Comparison of ENCODE assay signal across 8 mouse cellular contexts in genomic region chr16:81330539-81330938, GRCm38 (mm10).
DNase-seq lines count a peak whose midpoint lies in the region; ATAC-seq and TF ChIP-seq lines count a peak whose summit lies in the region.
"Had no signal": no experiment of that assay in that cellular context is flagged by ENCODE, and none has a peak within 500 bp of the region (broad histone marks: within the 10 kb centered on the region; RNA-seq: fewer than 3 reads in every experiment).

No protein-coding gene starts in this region.

- no peaks in the 10 kb centered on the region for H3K4me1 ChIP-seq in liver, postnatal 0 days (ENCODE audit: insufficient read depth)

- peak; percentile 67 for TF ChIP-seq CTCF in liver, postnatal 0 days (IDR thresholded peaks at IDR 0.05; ENCODE audit: low read depth)

- H3K4me2 ChIP-seq in liver, postnatal 0 days (ENCODE audit: low read depth, low read length): no peak overlapping the region

- 0 out of 2 replicates have a peak, but pooled peaks have one; percentile 27 for ATAC-seq in liver, postnatal 0 days

- WGBS in liver, postnatal 0 days (ENCODE audit: insufficient replicate concordance): 21% methylated on average over 2 of the region's 2 CpGs

- no peaks in the 10 kb centered on the region for H3K9me3 ChIP-seq in liver, postnatal 0 days (ENCODE audit: low read length)
- H3K9me3 ChIP-seq: megakaryocyte, embryonic 14.5 days had no signal

- no peaks in the 10 kb centered on the region for H3K36me3 ChIP-seq in liver, postnatal 0 days (replicated peaks; ENCODE audit: insufficient read depth, low read length)

- H3K27me3 ChIP-seq in liver, postnatal 0 days (ENCODE audit: insufficient read depth, low read length): no peaks in the 10 kb centered on the region
- H3K27me3 ChIP-seq: megakaryocyte, embryonic 14.5 days had no signal

- DNase-seq in ovary, postnatal 14 days (ENCODE audit: low spot score): peak; percentile 18
- DNase-seq in ovary, adult 18-20 months (ENCODE audit: low spot score): no peak
- peak; percentile 18 for DNase-seq in adrenal gland, postnatal 14 days
- peak; percentile 27 for DNase-seq in embryo, embryonic 11.5 days (ENCODE audit: low read depth, low spot score)
- peak; percentile 28 for DNase-seq in kidney, postnatal 14 days
- DNase-seq in liver, postnatal 0 days: peak; percentile 51
- DNase-seq in right cerebral cortex, postnatal 4 days: peak; percentile 67

- H3K27ac ChIP-seq in liver, postnatal 0 days (ENCODE audit: low read depth): no peak overlapping the region

- H3K9ac ChIP-seq in liver, postnatal 0 days (replicated peaks): no peak overlapping the region

- no peak overlapping the region for H3K4me3 ChIP-seq in liver, postnatal 0 days (ENCODE audit: low read depth, low read length)
- H3K4me3 ChIP-seq: megakaryocyte, embryonic 14.5 days had no signal

- no peak for TF ChIP-seq EP300 in liver, postnatal 0 days (IDR thresholded peaks at IDR 0.05; ENCODE audit: low read depth)
